Mouse (Mus musculus): ENCODE results near the gene Rassf10. TPM values are rescaled to one million over a fixed set of nuclear protein-coding genes. Genes with fewer than 3 reads are reported as not detected.

The Rassf10 gene
- total RNA-seq, 2 experiments from 2014 or later: 0.38 to 0.52 TPM

DNA sequence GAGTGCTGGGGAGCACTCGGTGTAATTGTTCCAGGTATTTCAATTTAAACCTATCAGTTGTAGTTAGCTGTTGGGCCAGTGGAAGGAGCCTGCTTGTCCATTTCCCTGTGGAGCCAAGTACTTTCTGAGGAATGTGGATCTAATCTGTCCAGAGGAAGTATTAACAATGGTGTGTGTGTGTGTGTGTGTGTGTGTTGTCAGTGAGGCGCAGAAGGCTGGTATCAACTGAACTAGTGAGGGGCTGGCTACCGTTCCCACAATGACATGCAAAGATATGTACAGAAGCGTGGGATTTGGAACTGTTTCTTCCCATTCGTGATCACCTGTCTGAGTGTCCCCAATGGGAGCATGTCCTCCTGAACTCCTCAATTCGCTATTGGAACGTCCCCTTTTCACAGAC, 3.2 kb downstream of the Rassf10 start:
- DNase-seq (ENCODE audit: low spot score in 2 of 2): no peak

DNA sequence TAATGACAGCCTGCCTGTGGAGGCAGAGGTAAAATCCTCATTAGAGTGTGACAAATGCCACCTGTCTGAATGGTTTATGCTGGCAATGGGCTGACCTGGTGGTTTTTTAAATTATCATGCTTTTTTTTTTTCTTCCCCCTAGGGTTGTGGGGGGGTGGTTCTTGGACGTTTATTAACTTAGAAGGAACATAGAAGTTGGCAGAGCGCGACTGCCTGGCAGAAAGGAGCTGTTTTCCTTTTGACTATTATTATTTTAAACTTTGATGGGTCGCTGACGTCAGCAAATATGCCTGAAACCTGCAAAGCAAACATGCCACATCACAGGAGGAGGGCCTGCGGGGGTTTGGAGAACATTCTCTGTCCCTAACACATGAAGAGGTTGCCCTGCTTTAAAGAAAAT, 3.9 kb downstream of the Rassf10 start:
- no peak for DNase-seq (ENCODE audit: low spot score in 2 of 2)

GRCm38 (mm10) chr7:112966382-112966781, 12.6 kb downstream of the Rassf10 start:
- no peak for DNase-seq (ENCODE audit: low spot score in 2 of 2)

DNA sequence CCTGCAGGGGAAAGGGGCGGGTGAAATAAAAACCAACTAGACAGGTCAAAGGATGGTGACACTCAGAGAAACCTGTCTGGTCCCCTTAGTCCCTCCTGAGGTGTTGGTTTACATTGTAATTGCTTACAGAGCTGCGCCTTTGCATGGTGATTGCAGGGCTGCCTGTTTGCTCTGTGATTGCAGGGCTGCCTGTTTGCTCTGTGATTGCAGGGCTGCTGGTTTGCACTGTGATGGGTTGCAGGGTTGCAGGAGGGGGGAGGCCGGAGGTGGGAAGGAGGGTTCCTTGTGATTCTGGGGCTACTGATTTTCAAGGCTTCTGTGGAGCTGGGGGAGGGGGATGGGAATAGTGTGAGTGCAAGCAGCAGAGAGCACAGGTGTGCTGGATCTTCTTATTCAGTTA, 13.0 kb downstream of the Rassf10 start:
- no peak for DNase-seq (ENCODE audit: low spot score in 2 of 2)

GRCm38 (mm10) chr7:112983316-112983715, 29.6 kb downstream of the Rassf10 start:
- DNase-seq (ENCODE audit: low spot score in 2 of 2): no peak

GRCm38 (mm10) chr7:112984704-112985577, 31.2 kb downstream of the Rassf10 start:
- no peak for DNase-seq (ENCODE audit: low spot score in 2 of 2)

- DNase-seq (ENCODE audit: low spot score in 2 of 2): no peak
Measured at GRCm38 (mm10) chr7:112985578-112985949, 31.8 kb downstream of the Rassf10 start.

DNA sequence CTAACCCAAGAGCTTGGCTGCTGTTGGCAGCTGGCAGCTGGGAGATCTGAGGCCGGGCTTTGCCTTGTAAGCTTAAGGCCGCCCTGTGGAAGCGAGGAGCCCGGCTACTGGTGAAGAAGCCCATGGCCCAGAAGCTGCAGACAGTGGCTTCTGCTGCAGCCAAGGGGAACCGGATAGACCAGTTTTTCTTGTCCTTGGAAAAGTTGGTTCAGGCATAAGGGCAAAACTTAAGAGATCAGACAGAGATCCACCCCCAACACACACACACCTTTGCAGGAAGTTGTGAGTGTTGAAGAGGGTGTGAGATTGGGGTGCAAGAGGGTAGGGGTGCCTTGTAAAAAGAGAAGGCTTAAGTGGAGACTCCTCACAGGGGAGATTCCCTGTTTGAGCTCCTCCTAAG, 39.2 kb downstream of the Rassf10 start:
- DNase-seq (ENCODE audit: low spot score in 2 of 2): no peak

GRCm38 (mm10) chr7:113003565-113004255, 49.9 kb downstream of the Rassf10 start:
- DNase-seq (ENCODE audit: low spot score in 2 of 2): no peak

DNA sequence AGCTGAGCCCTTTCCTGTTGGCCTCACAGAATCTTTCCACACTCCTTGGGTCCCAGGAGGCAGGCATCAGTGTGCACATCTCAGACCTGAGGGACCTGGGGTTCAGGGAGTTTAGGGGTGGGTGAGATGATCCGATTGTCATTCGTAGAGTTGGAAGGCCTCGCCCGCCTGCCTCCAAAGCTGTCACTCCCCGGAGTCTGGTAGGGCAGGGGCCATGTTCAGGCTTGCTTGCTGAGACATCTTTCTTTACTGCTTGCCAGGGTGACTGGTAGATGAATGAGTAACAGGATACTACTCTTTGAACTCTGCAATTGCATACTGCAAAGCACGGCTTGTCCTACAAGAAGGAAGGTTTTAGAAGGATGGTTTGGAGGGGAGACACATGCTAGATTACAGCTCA, 52.0 kb downstream of the Rassf10 start:
- no peak for DNase-seq (ENCODE audit: low spot score in 2 of 2)
